Mouse (Mus musculus): ENCODE measurements around the gene Tlr4. TPM values are rescaled to one million over a fixed set of nuclear protein-coding genes. Genes with fewer than 3 reads are reported as not detected.

The Tlr4 gene
- polyA plus RNA-seq, 1 experiment from 2014 or later = 3.4 TPM

- TF ChIP-seq EP300 (IDR thresholded peaks at IDR 0.05) = no peak
- no peak for TF ChIP-seq CTCF (IDR thresholded peaks at IDR 0.05)
- Histone ChIP-seq H3K27ac (ENCODE audit: low read length) (no peak overlapping the region), H3K4me1 (ENCODE audit: insufficient read depth, low read depth, low read length) (no peaks in the 10 kb centered on the region), H3K27me3 (replicated peaks; ENCODE audit: insufficient read depth, low read length) (no peaks in the 10 kb centered on the region), H3K9ac (replicated peaks; ENCODE audit: low read depth) (no peak overlapping the region), H3K36me3 (ENCODE audit: insufficient read depth, low read length) (no peaks in the 10 kb centered on the region), H3K9me3 (ENCODE audit: low read length) (no peaks in the 10 kb centered on the region), H3K4me2 (replicated peaks; ENCODE audit: low read depth, low read length) (no peak overlapping the region), H3K4me3 (ENCODE audit: low read depth, low read length) (no peak overlapping the region)
- ATAC-seq (no peak), DNase-seq (ENCODE audit: low spot score) (no peak)
- WGBS = 88% methylated on average over 5 of the region's 5 CpGs
Observed at GRCm38 (mm10) chr4:66883264-66883663, 55.9 kb downstream of the Tlr4 start.

GRCm38 (mm10) chr4:66894547-66894946 lies 67.2 kb downstream of the Tlr4 start:
- Histone ChIP-seq H3K36me3 (ENCODE audit: insufficient read depth, low read length) (no peaks in the 10 kb centered on the region), H3K4me3 (ENCODE audit: low read depth, low read length) (no peak overlapping the region), H3K4me1 (ENCODE audit: insufficient read depth, low read depth, low read length) (no peaks in the 10 kb centered on the region), H3K4me2 (replicated peaks; ENCODE audit: low read depth, low read length) (no peak overlapping the region), H3K9ac (replicated peaks; ENCODE audit: low read depth) (no peak overlapping the region), H3K27me3 (replicated peaks; ENCODE audit: insufficient read depth, low read length) (no peaks in the 10 kb centered on the region), H3K9me3 (ENCODE audit: low read length) (no peaks in the 10 kb centered on the region), H3K27ac (ENCODE audit: low read length) (no peak overlapping the region)
- ATAC-seq = no peak
- DNase-seq (ENCODE audit: low spot score) = no peak
- WGBS = 18% methylated on average over 2 of the region's 2 CpGs
- TF ChIP-seq CTCF (IDR thresholded peaks at IDR 0.05) (no peak), EP300 (IDR thresholded peaks at IDR 0.05) (no peak)

GRCm38 (mm10) chr4:66894981-66895380 lies 67.6 kb downstream of the Tlr4 start:
- DNase-seq (ENCODE audit: low spot score) (no peak), ATAC-seq (no peak)
- no peak overlapping the region for H3K27ac ChIP-seq (ENCODE audit: low read length)
- no peak overlapping the region for H3K4me3 ChIP-seq (ENCODE audit: low read depth, low read length)
- H3K36me3 ChIP-seq (ENCODE audit: insufficient read depth, low read length) = no peaks in the 10 kb centered on the region
- H3K9ac ChIP-seq (replicated peaks; ENCODE audit: low read depth) = no peak overlapping the region
- TF ChIP-seq EP300 (IDR thresholded peaks at IDR 0.05) = no peak
- 61% methylated on average over 7 of the region's 7 CpGs for WGBS
- no peaks in the 10 kb centered on the region for H3K9me3 ChIP-seq (ENCODE audit: low read length)
- H3K27me3 ChIP-seq (replicated peaks; ENCODE audit: insufficient read depth, low read length) = no peaks in the 10 kb centered on the region
- no peaks in the 10 kb centered on the region for H3K4me1 ChIP-seq (ENCODE audit: insufficient read depth, low read depth, low read length)
- no peak overlapping the region for H3K4me2 ChIP-seq (replicated peaks; ENCODE audit: low read depth, low read length)

GRCm38 (mm10) chr4:66900126-66900525 lies 72.7 kb downstream of the Tlr4 start:
- Histone ChIP-seq H3K4me3 (ENCODE audit: low read depth, low read length) (no peak overlapping the region), H3K4me2 (replicated peaks; ENCODE audit: low read depth, low read length) (no peak overlapping the region), H3K27me3 (replicated peaks; ENCODE audit: insufficient read depth, low read length) (no peaks in the 10 kb centered on the region), H3K27ac (ENCODE audit: low read length) (no peak overlapping the region), H3K9ac (replicated peaks; ENCODE audit: low read depth) (no peak overlapping the region), H3K9me3 (ENCODE audit: low read length) (no peaks in the 10 kb centered on the region), H3K36me3 (ENCODE audit: insufficient read depth, low read length) (no peaks in the 10 kb centered on the region), H3K4me1 (ENCODE audit: insufficient read depth, low read depth, low read length) (no peaks in the 10 kb centered on the region)
- ATAC-seq (no peak), DNase-seq (ENCODE audit: low spot score) (no peak)
- TF ChIP-seq CTCF (IDR thresholded peaks at IDR 0.05) = no peak
- TF ChIP-seq EP300 (IDR thresholded peaks at IDR 0.05) = no peak

- no peak for DNase-seq (ENCODE audit: low spot score)
- TF ChIP-seq EP300 (IDR thresholded peaks at IDR 0.05) (no peak), CTCF (IDR thresholded peaks at IDR 0.05) (no peak)
- H3K9me3 ChIP-seq (ENCODE audit: low read length) = no peaks in the 10 kb centered on the region
- no peak overlapping the region for H3K27ac ChIP-seq (ENCODE audit: low read length)
- no peak for ATAC-seq
- H3K9ac ChIP-seq (replicated peaks; ENCODE audit: low read depth) = no peak overlapping the region
- H3K36me3 ChIP-seq (ENCODE audit: insufficient read depth, low read length) = no peaks in the 10 kb centered on the region
- no peak overlapping the region for H3K4me2 ChIP-seq (replicated peaks; ENCODE audit: low read depth, low read length)
- no peaks in the 10 kb centered on the region for H3K27me3 ChIP-seq (replicated peaks; ENCODE audit: insufficient read depth, low read length)
- H3K4me3 ChIP-seq (ENCODE audit: low read depth, low read length) = no peak overlapping the region
- H3K4me1 ChIP-seq (ENCODE audit: insufficient read depth, low read depth, low read length) = no peaks in the 10 kb centered on the region
Observed at GRCm38 (mm10) chr4:66901498-66901897, 74.1 kb downstream of the Tlr4 start.

GRCm38 (mm10) chr4:66908376-66908775 lies 81.0 kb downstream of the Tlr4 start:
- no peaks in the 10 kb centered on the region for H3K36me3 ChIP-seq (ENCODE audit: insufficient read depth, low read length)
- H3K4me1 ChIP-seq (ENCODE audit: insufficient read depth, low read depth, low read length) = no peaks in the 10 kb centered on the region
- no peaks in the 10 kb centered on the region for H3K9me3 ChIP-seq (ENCODE audit: low read length)
- DNase-seq (ENCODE audit: low spot score) (no peak), ATAC-seq (no peak)
- H3K9ac ChIP-seq (replicated peaks; ENCODE audit: low read depth) = no peak overlapping the region
- H3K27me3 ChIP-seq (replicated peaks; ENCODE audit: insufficient read depth, low read length) = no peaks in the 10 kb centered on the region
- TF ChIP-seq EP300 (IDR thresholded peaks at IDR 0.05) (no peak), CTCF (IDR thresholded peaks at IDR 0.05) (no peak)
- H3K4me3 ChIP-seq (ENCODE audit: low read depth, low read length) = no peak overlapping the region
- no peak overlapping the region for H3K27ac ChIP-seq (ENCODE audit: low read length)
- no peak overlapping the region for H3K4me2 ChIP-seq (replicated peaks; ENCODE audit: low read depth, low read length)

- Histone ChIP-seq H3K9me3 (ENCODE audit: low read length) (no peaks in the 10 kb centered on the region), H3K4me3 (ENCODE audit: low read depth, low read length) (no peak overlapping the region), H3K9ac (replicated peaks; ENCODE audit: low read depth) (no peak overlapping the region), H3K27ac (ENCODE audit: low read length) (no peak overlapping the region), H3K4me1 (ENCODE audit: insufficient read depth, low read depth, low read length) (no peaks in the 10 kb centered on the region), H3K36me3 (ENCODE audit: insufficient read depth, low read length) (no peaks in the 10 kb centered on the region), H3K27me3 (replicated peaks; ENCODE audit: insufficient read depth, low read length) (no peaks in the 10 kb centered on the region), H3K4me2 (replicated peaks; ENCODE audit: low read depth, low read length) (no peak overlapping the region)
- ATAC-seq (no peak), DNase-seq (ENCODE audit: low spot score) (no peak)
- 69% methylated on average over 3 of the region's 3 CpGs for WGBS
- TF ChIP-seq EP300 (IDR thresholded peaks at IDR 0.05) = no peak
- TF ChIP-seq CTCF (IDR thresholded peaks at IDR 0.05) = no peak
Observed at GRCm38 (mm10) chr4:66919630-66920372, 92.4 kb downstream of the Tlr4 start.
